Mouse (Mus musculus): ENCODE results near the gene Wnt7b. TPM values are rescaled to one million over a fixed set of nuclear protein-coding genes. Genes with fewer than 3 reads are reported as not detected.

Wnt7b gene
- total RNA-seq, 1 experiment from 2014 or later = not detected

- no peak for ATAC-seq (replicated peaks; ENCODE audit: low read depth, poor library complexity, severe bottlenecking)
Observed at GRCm38 (mm10) chr15:85602021-85602420, 19.7 kb upstream of the Wnt7b start.

GRCm38 (mm10) chr15:85601202-85601601 is 18.9 kb upstream of the Wnt7b start:
- no peak for ATAC-seq (replicated peaks; ENCODE audit: low read depth, poor library complexity, severe bottlenecking)

- no peak for ATAC-seq (replicated peaks; ENCODE audit: low read depth, poor library complexity, severe bottlenecking)
Observed at GRCm38 (mm10) chr15:85600696-85601094, 18.4 kb upstream of the Wnt7b start.

GRCm38 (mm10) chr15:85599887-85600695 is 17.8 kb upstream of the Wnt7b start:
- ATAC-seq (replicated peaks; ENCODE audit: low read depth, poor library complexity, severe bottlenecking) = peak; percentile 43

GRCm38 (mm10) chr15:85598984-85599886 is 17.0 kb upstream of the Wnt7b start:
- ATAC-seq (replicated peaks; ENCODE audit: low read depth, poor library complexity, severe bottlenecking) = 0 out of 2 replicates have a peak, but pooled peaks have one; percentile 51

- no peak for ATAC-seq (replicated peaks; ENCODE audit: low read depth, poor library complexity, severe bottlenecking)
Observed at GRCm38 (mm10) chr15:85598443-85598842, 16.2 kb upstream of the Wnt7b start.

- no peak for ATAC-seq (replicated peaks; ENCODE audit: low read depth, poor library complexity, severe bottlenecking)
Observed at GRCm38 (mm10) chr15:85597403-85597802, 15.1 kb upstream of the Wnt7b start.

- ATAC-seq (replicated peaks; ENCODE audit: low read depth, poor library complexity, severe bottlenecking) = peak; percentile 83
Observed at GRCm38 (mm10) chr15:85592674-85593073, 10.4 kb upstream of the Wnt7b start.

GRCm38 (mm10) chr15:85590831-85591230 is 8.6 kb upstream of the Wnt7b start:
- no peak for ATAC-seq (replicated peaks; ENCODE audit: low read depth, poor library complexity, severe bottlenecking)

- peak; percentile 86 for ATAC-seq (replicated peaks; ENCODE audit: low read depth, poor library complexity, severe bottlenecking)
Observed at GRCm38 (mm10) chr15:85583504-85583903, 1.2 kb upstream of the Wnt7b start.

- ATAC-seq (replicated peaks; ENCODE audit: low read depth, poor library complexity, severe bottlenecking) = peak; percentile 93
Observed at GRCm38 (mm10) chr15:85583024-85583423, 751 bp upstream of the Wnt7b start.

- no peak for ATAC-seq (replicated peaks; ENCODE audit: low read depth, poor library complexity, severe bottlenecking)
Observed at GRCm38 (mm10) chr15:85581563-85582064, 659 bp downstream of the Wnt7b start.

GRCm38 (mm10) chr15:85580934-85581562 is 1.2 kb downstream of the Wnt7b start:
- no peak for ATAC-seq (replicated peaks; ENCODE audit: low read depth, poor library complexity, severe bottlenecking)

GRCm38 (mm10) chr15:85580483-85580882 is 1.8 kb downstream of the Wnt7b start:
- no peak for ATAC-seq (replicated peaks; ENCODE audit: low read depth, poor library complexity, severe bottlenecking)

- ATAC-seq (replicated peaks; ENCODE audit: low read depth, poor library complexity, severe bottlenecking) = no peak
Observed at GRCm38 (mm10) chr15:85577583-85578460, 4.5 kb downstream of the Wnt7b start.

GRCm38 (mm10) chr15:85576511-85577440 is 5.5 kb downstream of the Wnt7b start:
- no peak for ATAC-seq (replicated peaks; ENCODE audit: low read depth, poor library complexity, severe bottlenecking)

- no peak for ATAC-seq (replicated peaks; ENCODE audit: low read depth, poor library complexity, severe bottlenecking)
Observed at GRCm38 (mm10) chr15:85576110-85576509, 6.2 kb downstream of the Wnt7b start.

- no peak for ATAC-seq (replicated peaks; ENCODE audit: low read depth, poor library complexity, severe bottlenecking)
Observed at GRCm38 (mm10) chr15:85574558-85574957, 7.7 kb downstream of the Wnt7b start.

All from common myeloid progenitor, adult 5-6 weeks (primary cell).